Mouse (Mus musculus) olfactory bulb, adult 2 months (tissue): ENCODE measurements around the gene Abcc4.

ENCODE experiments used
- CTCF ChIP-seq: fragments of 200-500 bp; IDR thresholded peaks from 2 replicates; pipeline ENCODE4 v1.5.1; 2012; ENCODE audit warnings: low read depth, mild to moderate bottlenecking, low read length, moderate library complexity; ENCODE audit not compliant: insufficient read depth
- POLR2A ChIP-seq: fragments of 200-500 bp; IDR thresholded peaks from 2 replicates; pipeline ENCODE4 v1.6.1; 2012; ENCODE audit warnings: mild to moderate bottlenecking, low read depth, low read length, moderate library complexity; ENCODE audit not compliant: insufficient read depth

- TF ChIP-seq POLR2A (no peak), CTCF (no peak)
Observed at GRCm38 (mm10) chr14:118594463-118594862, 111.6 kb downstream of the Abcc4 start.
